Mouse (Mus musculus) T-helper 2 cell (primary cell): ENCODE results near the gene Hist1h3b.
"Not testable (repeated sequence)": the region's sequence is repeated elsewhere in the genome, so short reads cannot be mapped to it uniquely, and the experiment has no call there.

ENCODE experiments used
- in situ Hi-C: fragments of 300-600 bp; cut with MboI, MseI; formaldehyde crosslinking; loops from one replicate; pipeline ENCODE4 v1.15.1; 2025; ENCODE audit warnings: high pct_unique_total_duplicates

Hist1h3b gene

DNA sequence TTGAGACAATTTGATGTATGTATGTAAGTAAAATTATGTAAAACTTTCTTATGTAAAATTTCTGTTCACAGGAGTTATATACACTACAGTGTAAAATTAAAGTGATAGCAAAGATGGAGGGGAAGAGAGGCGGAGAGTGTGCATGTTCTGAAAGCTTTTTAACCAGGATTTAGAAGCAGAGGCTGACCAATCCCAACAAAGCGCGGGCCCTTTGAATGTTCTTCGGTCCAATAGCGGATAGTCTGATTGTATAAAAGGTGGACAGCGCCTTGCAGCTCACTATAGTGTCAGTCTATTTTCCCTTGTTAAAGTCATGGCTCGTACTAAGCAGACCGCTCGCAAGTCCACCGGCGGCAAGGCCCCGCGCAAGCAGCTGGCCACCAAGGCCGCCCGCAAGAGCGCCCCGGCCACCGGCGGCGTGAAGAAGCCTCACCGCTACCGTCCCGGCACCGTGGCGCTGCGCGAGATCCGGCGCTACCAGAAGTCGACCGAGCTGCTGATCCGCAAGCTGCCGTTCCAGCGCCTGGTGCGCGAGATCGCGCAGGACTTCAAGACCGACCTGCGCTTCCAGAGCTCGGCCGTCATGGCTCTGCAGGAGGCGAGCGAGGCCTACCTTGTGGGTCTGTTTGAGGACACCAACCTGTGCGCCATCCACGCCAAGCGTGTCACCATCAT is at the start of gene Hist1h3b:
TSS of gene Hist1h3b (plus strand) at position 201 of the 675 bp plus-strand sequence.
- in situ Hi-C loops, result loop anchor here (10.0 kb wide), 1 partner anchor 873 kb away; no protein-coding TSS in a partner anchor

DNA sequence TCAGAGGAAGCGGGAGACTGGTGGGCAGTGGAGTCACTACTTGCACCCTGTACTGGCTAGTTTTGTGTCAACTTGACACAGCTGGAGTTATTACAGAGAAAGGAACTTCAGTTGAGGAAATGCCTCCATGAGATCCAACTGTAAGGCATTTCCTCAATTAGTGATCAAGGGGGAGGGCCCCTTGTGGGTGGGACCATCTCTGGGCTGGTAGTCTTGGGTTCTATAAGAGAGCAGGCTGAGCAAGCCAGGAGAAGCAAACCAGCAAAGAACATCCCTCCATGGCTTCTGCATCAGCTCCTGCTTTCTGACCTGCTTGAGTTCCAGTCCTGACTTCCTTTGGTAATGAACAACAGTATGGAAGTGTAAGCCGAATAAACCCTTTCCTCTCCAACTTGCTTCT is 49.3 kb upstream of the Hist1h3b start:
- in situ Hi-C loops, result not testable (repeated sequence)

DNA sequence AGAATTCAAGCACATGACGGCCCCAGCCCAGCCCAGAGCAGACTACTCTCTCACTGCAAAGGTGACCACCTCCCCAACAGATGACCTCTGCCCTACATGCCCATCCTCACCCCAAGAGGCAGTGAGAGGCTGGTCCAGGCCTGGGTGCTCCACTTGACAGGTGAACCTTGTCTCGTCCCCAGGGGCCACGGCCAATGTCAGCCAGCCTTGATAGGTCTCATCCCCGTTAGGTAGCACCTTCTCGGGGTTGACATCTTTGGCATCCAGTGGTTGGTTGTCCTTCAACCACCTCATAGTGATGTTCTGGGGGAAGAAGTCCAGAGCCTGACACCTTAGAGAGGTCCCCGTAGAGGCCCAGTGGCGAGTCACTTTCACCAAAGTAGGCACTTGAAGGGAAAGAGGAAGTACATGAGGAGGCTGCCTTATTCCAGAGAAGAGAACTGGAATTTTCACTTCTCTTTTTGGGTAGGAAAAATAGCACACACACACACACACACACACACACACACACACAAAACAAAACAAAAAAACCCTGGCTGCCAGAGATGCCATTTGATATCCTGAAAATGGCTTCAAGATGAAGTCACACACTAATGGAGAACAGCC is 46.2 kb upstream of the Hist1h3b start:
- in situ Hi-C loops, result no loop called here

DNA sequence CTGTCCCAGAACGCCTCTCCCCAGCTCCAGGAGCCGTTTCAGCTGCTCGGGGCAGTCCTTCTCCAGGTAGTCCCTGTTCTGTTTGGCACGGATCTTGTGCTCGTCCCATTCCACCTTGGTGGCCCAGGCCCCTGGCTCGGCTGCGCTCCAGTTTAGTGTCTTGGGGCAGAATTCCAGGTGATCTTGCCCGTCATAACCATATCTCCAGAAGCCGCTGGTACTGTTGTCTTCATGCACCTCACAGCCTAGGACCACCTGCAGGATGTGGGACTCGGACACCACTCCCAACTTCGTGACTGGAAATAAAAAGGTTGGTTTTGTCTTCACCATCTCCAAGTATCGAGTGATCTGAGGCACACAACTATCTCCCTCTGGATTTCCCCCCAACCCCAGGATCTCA is 45.3 kb upstream of the Hist1h3b start:
- in situ Hi-C loops, result no loop called here

DNA sequence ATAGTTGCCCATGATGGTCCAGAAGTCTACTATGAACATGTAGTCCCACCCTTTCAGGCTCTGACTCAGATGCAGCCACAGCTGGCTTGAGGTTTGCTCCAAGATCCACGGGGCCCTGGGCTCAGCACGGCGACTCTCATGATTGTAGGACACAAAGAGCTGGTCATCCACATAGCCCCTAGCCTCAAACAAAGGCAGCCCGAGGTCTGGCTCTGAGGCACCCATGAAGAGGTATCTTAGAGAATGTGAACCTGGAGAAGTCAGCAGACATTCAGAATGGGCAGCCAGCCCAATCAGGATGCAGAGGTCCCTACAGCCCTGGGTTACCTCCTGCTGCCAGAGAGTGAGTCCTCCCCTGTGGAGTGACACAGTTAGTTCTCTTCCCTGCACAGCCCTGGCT is 44.0 kb upstream of the Hist1h3b start:
- in situ Hi-C loops, result no loop called here

DNA sequence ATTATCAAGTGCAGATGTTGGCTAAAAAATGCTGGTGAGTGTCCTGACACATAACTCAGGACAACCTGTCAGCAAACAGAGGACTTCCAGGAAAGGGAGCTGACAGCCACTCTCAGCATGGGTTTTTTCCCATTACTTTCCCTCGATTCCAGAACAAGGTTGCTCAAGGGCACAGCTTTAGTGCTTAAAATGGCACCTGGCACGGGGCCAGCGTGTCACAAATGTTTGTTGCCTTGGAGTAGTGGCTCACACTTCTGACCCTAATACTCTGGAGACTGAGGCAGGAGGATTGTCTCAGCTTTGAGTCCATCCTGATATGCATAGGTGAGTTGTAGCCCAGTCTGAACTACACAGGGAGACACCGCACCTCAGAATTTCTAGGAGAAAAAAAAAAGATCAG is 43.4 kb upstream of the Hist1h3b start:
- in situ Hi-C loops, result no loop called here

DNA sequence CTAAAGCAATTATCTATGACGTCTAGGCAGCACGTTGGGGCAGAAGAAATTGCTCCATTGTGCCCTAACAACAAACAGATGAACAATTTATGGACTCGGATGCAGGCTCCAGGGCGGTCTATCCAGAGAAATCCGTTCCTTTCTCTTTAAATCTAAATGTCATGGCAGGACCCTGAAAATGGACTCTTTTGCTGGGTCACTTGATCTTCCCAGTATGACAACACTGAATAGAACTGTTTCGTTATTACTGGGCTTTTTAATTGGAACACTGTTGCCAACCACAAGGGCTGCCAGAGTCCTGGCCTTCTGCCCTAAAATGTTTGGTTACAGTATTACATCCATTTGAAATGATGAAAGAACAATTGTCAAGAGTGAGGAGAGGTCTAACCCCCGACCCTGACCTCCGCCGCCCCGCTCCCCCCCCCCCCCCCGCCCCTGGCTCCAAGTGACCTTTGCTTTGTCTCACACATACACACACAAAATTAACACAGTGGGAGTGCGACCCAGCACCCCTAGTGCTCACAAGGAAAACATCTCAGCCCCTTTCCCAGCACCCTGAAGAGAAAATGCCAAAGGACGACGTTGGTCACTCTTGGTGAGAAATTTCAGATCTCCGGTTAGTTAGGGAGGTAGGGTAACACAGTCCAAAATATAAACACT is 42.2 kb upstream of the Hist1h3b start:
- in situ Hi-C loops, result no loop called here

DNA sequence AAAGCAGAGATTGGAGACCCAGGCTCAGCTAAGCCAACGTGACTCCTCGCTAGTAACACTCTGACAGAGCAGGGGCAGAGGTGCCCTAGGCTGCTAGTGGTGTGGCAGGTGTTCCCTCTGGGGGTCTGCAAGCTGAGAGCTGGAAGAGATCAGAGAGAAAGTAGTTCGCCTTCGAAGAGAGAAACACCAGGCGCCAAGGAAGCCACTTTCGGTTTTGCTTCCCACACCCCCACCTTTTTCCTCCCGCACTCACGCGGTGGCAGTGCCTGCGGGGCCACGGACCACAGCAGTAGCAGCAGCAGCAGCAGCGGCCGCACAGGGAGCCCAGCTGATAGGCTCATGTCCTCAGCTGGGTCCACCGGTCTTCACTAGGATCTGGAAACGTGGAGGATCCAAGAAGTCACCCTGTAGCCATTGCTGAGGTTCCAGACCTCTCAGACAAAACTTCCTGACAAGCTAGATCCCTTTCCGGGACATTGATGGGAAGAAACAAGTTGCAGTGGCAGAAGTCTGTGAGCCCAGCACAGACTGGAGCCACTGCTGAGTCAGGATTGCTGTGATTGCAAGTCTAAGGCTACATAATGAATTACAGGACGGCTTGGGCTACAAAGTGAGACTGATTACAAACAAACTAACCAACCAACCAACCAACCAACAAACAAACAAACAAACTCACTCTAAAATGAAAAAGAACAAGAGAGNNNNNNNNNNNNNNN is 41.5 kb upstream of the Hist1h3b start, which contains the start of gene Hfe:
TSS of gene Hfe (minus strand) at position 481 of the 716 bp plus-strand sequence.
- in situ Hi-C loops, result no loop called here

DNA sequence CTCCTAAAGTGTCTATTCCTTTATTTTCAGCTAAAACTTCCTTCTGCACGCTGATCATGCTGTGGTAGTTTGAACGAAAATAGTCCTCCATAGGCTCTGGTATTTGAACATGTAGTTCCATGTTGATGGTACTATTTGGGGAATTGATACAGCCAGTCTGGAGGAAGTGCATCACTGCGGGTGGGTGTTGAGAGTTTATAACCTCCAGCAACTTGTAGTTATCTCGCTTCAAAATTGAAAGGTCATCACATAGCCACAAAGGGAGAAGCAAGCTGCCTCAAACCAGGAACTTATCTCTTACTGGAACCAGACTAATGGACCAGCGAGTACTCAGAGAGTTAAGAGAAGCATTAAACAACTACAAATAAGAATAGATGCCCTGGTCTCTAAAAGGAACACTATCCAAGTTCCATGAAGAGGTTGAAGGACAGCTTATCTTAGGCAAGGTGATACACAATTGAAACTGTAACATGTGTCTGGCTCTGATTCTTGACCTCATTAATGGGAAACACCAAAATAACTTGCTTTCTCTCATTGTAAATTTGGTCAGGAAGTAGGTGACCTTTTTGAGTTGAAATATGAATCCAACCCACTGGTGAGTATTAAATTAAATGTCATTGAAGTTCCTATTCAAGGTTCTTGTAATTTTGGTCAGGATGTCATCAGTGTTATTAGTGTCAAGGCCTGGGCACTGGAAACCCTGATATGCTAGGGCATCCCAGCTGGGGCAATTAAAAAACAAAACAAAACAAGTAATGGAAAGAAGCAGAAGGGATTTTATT is 35.6 kb upstream of the Hist1h3b start:
- in situ Hi-C loops, result no loop called here

DNA sequence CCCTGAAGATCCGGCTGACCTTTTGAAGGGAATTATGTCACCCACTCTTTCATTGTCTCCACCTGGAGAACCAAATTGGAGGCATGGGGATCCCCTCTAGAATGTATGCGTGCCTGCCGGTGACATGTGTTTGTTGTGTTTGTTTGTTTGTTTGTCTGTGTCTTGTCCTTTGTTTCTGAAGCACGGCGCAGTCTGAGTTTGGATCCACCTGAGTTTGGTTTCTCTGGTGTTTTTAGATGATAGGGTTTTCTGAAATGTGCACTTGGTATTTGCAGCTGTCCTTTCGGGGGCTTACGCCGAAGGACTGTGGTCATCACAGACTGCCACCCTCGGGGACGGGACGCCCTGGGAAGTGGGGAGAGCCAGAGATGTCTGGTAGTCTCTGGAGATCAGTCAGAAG is 34.9 kb upstream of the Hist1h3b start:
- in situ Hi-C loops, result no loop called here

DNA sequence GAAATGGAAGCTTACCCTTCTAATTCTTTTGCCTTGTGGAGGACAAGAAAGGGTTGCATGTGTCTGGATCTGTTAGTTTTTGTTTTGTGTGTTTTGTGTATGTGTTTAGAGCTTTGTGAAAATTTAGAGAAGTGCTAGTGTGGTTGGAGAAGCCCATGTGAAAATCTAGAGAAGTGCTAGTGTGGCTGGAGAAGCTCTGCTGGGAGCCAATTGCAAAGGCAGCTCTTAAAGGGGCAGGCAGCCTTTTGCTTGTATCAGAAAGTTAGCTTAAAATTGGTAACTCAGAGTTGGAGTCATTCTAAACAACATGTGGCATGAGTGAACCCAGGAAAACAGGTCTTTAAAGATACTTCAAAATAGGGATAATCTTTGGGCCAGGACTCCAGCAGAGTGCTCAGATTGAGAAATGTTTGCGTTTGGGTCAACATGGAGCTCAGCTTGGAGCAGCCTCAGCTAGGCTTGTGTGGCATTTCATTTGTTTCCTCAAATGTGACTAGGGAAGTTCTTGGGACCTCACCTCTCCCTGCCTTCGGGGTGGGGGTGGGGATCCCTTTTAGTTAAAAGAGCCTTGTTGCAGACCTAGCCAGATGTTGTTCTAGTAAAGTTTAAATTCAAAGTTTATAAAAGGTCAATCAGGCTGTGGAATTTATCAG is 34.3 kb upstream of the Hist1h3b start:
- in situ Hi-C loops, result not testable (repeated sequence)

DNA sequence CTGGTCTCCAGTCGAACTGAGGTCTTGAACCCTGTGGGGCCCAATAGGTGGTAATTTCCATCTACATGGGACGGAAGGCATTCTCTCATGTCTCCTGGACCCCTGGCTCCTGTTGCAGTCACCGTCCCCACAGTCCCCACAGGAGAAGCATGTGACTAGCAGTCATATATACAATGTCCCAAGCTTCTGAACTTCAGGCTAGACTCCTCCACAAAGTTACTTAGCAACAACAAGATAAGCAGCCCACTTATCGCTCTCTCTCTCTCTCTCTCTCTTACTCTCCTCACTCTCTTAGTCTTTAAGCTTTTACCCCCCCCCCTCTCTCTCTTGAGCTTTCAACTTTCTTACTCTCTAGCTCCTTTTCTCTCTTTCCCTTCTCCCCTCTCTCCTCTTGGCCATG is 27.8 kb upstream of the Hist1h3b start:
- in situ Hi-C loops, result no loop called here

DNA sequence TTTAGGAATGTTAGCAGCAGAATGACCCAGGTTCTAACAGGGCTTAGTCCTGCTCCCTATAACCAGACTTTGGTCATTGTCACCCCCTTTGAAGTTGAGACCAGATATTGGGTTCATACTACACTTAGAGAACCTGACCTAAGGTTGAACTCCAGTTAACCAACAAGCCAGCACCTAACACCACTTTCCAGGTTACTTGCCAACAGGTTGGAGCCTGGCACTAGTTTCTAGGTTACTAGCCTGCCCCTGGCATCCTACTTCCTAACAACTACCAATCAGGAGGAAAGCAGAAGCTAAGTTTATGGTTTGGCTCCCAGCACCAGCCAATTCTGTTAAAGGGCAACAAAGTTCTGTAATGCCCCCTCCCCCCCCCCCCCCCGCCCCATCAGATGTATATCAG is 26.9 kb upstream of the Hist1h3b start:
- in situ Hi-C loops, result no loop called here

DNA sequence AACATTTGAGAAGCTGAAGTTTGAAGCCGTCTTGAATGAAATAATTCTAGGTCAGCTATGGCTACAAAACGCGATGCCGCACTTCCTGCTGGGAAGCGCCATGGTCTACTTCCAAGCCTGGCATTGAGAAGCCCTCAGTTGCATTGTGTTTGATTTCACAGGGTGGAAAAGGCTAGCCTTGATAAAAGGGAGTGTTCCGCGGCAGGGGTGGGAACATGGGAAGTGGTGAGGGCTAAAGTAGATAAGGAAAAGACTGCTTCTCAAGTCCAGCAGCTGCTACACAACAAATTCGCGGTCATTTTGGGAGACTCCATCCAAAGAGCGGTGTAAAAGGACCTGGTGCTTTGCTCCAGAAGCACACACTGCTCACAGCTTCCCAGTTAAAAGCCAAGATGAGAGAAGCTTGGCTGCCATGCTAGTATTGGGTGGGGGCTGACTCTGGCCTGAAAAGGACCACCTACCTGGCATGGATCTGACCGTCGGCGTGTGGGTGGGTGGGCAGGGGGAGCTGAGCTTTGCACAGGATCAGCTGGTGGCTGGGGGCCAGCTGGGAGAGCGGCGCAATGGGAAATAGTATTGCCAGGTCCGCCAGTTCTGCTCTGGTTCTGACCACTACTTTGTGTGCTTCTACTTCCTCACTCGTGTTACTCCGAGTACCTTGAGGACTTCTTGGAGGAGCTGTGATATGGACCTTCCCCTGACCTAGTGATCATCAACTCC is 23.4 kb upstream of the Hist1h3b start:
- in situ Hi-C loops, result no loop called here

DNA sequence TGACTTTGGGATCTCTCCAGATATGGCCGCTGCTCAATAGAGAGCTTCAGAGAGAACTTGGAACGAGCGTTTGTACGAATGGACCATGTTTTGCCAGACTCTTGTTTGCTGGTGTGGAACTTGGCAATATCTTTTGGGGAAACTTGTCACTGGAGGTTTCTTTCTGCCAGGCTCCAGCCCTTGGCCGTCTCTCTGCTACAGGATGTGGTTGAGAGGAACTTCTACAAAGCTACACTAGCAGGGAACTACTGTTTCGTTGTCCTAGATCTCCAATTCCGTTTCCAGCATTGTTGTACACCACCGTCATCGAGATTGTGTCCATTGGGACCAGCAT is 22.9 kb upstream of the Hist1h3b start:
- in situ Hi-C loops, result no loop called here

DNA sequence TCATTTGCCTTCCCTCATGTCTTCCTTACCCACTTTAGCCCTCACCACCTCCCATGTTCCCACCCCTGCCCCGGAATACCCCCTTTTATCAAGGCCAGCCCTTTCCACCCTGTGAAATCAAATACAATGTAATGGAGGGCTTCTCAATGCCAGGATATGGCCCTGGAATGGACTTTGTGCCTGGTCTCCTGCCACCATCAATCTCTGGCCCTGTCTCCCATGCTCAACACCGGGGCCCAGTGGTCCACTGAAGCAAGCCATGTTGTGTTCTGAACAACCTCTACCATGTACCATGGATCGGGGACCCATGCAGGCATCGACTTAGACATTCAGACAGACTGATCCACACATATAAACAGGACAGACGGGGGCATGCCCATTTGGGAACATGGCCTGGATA is 22.4 kb upstream of the Hist1h3b start:
- in situ Hi-C loops, result loop anchor here (5.0 kb wide), 1 partner anchor 32 kb away; the partner anchor contains the start of genes Hist1h1t and Hist1h4c

DNA sequence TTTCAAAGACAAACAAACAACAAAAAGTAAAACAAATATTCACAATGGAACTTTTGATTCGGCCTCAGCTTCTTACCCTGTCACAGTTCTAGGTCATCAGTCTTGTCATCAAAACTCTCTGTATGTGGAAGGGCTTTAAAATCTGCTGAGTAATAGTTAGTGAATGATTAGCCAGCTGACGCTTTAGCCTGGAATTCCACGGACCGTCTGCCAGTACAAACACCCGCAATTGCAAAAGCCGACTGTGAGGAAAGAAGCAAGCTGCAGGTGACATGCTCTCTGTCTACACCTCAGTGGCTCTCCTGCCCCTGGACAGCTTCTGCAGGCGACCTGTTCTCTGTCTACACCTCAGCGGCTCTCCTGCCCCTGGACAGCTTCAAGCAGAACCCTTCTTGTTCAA is 21.6 kb upstream of the Hist1h3b start:
- in situ Hi-C loops, result loop anchor here (5.0 kb wide), 1 partner anchor 33 kb away; the partner anchor contains the start of genes Hist1h1t and Hist1h4c

DNA sequence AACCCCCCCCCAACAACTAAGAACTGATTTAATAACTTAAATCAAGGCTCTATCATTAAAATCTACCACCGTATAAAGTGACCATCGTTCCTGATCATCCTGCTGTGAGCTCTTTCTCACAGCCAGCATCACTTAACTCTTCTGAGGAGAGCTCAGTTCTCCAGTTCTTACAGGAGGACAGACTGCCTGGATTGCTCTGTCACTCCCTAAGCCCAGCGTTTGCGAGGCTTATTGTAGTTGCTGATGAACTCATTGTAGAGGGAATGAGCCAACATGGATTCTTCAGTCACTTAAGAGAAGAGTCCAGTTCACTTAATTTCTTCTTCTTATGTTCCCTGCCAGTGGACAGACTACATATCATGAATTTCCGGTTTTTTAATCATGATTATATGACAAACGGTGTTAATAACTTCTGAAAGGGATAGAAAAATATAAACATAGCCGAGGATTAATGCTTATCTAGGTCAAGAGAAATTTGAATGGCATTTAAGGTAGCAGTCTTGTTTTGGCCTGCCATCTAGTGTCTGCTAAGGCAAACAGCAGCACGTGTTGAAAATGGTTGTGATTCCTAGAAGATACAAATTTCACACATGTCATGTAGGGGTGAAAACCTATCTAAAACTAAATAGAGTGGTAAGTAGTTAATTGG is 19.8 kb upstream of the Hist1h3b start:
- in situ Hi-C loops, result loop anchor here (5.0 kb wide), 1 partner anchor 35 kb away; the partner anchor contains the start of genes Hist1h1t and Hist1h4c

DNA sequence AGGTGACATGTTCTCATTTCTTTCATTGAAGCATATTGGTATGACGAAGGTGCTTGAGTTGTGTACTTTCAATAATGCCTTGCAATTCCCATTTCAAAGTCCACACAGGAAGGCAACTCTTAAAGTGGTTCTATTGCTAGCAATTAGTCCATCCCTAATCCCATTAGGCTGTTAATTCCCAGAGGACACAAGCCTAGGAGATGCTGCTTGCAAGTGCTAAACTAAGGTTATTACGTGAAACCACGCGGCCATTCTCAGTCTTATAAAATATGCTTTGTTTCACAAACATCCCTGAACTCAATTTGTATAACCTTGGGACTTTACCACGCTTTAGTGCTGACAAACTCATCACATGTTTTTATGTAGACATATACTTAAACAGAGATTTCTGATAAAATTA is 15.0 kb upstream of the Hist1h3b start:
- in situ Hi-C loops, result no loop called here

DNA sequence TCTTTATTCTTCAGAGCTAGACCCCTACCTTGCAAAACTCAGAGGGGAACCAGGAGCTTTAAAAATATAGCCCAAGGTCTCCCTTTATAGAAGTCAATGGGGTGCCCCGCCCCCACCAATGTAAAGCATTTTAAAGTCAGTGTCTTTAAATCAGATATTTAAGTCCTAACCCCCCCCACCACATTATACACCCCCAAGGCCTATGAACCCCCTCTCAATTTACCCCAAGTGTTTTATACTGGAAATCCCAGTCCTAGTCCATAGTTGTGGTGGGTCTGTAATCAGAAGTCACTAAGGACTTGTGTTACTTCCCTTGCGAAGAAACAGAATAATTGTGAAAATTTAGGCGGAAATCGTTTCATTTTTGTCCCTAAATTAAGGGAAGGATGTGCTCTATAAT is 14.0 kb upstream of the Hist1h3b start:
- in situ Hi-C loops, result no loop called here
